Mouse (Mus musculus) hindbrain, embryonic 10.5 days (tissue): ENCODE results near the gene Mcmbp. TPM values are rescaled to one million over a fixed set of nuclear protein-coding genes. Genes with fewer than 3 reads are reported as not detected.

Experiments
- DNase-seq: peaks from one replicate; pipeline ENCODE4 v3.0.0-alpha.2; 2017; ENCODE audit warnings: low spot score
- H3K27ac ChIP-seq: fragments of 300-500 bp; sonication (generic); 2 replicates; pipeline ENCODE4 v1.5.1; 2016; ENCODE audit warnings: mild to moderate bottlenecking, moderate library complexity
- H3K27me3 ChIP-seq: fragments of 300-500 bp; sonication (generic); 2 replicates; pipeline ENCODE4 v1.6.1; 2016; ENCODE audit warnings: mild to moderate bottlenecking; ENCODE audit not compliant: poor library complexity, insufficient read depth, severe bottlenecking
- H3K36me3 ChIP-seq: fragments of 300-500 bp; sonication (generic); 2 replicates; pipeline ENCODE4 v1.6.1; 2016; ENCODE audit warnings: mild to moderate bottlenecking, moderate library complexity
- H3K4me1 ChIP-seq: fragments of 300-500 bp; sonication (generic); replicated peaks from 2 replicates; pipeline ENCODE4 v1.6.1; 2016; ENCODE audit warnings: mild to moderate bottlenecking
- H3K4me3 ChIP-seq: fragments of 300-500 bp; sonication (generic); 2 replicates; pipeline ENCODE4 v1.5.1; 2016; ENCODE audit warnings: mild to moderate bottlenecking, moderate library complexity
- H3K9me3 ChIP-seq: fragments of 300-500 bp; sonication (generic); 2 replicates; pipeline ENCODE4 v1.6.1; 2016; ENCODE audit warnings: mild to moderate bottlenecking, moderate library complexity
- WGBS: fragments of 180-500 bp; shearing (Covaris S2); methylation state at CpG from one replicate; pipeline ENCODE4 v1.1.7; 2016; 5-methylcytosine and 5-hydroxymethylcytosine counted together
- polyA plus RNA-seq: library from polyadenylated mRNA; unstranded; fragments of >200 nt; fragmentation: Nextera tagmentation; extraction: Ambion mirVana; gene quantifications from 2 replicates; pipeline ENCODE4 v1.2.1, GENCODE M21; 2016

Gene Mcmbp
- polyA plus RNA-seq, 1 experiment from 2014 or later: 68.0 TPM

GRCm38 (mm10) chr7:128656970-128657369, 83.3 kb downstream of the Mcmbp start:
- Histone ChIP-seq H3K4me3 (no peak overlapping the region), H3K36me3 (peaks cover 7% of the 10 kb centered on the region; the same call in 1 of the 2 replicates), H3K27ac (no peak overlapping the region), H3K9me3 (no peaks in the 10 kb centered on the region), H3K27me3 (no peaks in the 10 kb centered on the region), H3K4me1 (peaks cover 3% of the 10 kb centered on the region; the same call in 1 of the 2 replicates)
- DNase-seq: no peak
- 75% methylated on average over 1 of the region's 1 CpGs for WGBS

Other genes starting within 250 kb of the Mcmbp start
- gene Bag3, start 216.9 kb downstream of the Mcmbp start, polyA plus RNA-seq: 7.2 and 7.8 TPM in 2 replicates
- gene Inpp5f, start 129.2 kb downstream of the Mcmbp start, polyA plus RNA-seq: 41.5 and 63.6 TPM in 2 replicates
- 42.6 and 45.2 TPM in 2 replicates for gene Sec23ip, start 4.4 kb upstream of the Mcmbp start, polyA plus RNA-seq